Mouse (Mus musculus): ENCODE results near the gene Zbtb17. TPM values are rescaled to one million over a fixed set of nuclear protein-coding genes. Genes with fewer than 3 reads are reported as not detected.

Gene Zbtb17
- polyA plus RNA-seq, 1 experiment from 2014 or later = 29.5 TPM

DNA sequence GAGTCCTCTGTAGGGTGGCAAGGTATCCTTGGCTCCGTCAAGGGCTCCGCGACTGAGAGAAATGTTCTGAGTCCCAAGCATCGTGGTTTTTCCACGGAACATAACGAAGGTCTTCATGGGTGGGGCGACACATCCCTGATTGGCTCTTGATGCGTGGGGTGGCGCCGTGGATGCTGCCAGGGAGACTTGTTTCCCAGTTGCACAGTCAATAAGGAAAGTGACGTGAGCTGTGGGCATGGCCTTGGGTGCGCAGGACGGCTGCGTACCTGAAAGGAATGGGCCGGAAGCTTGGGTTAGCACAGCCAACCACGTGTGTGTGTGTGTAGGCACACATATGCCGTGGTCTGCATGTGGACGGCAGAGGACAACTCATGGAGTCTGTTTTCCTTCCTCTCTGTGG lies 11.3 kb upstream of the Zbtb17 start:
- no peak overlapping the region for H3K9ac ChIP-seq
- WGBS = 83% methylated on average over 18 of the region's 18 CpGs
- DNase-seq (ENCODE audit: low spot score) (no peak), ATAC-seq (ENCODE audit: low FRiP score) (no peak)
- no peak overlapping the region for H3K27ac ChIP-seq
- H3K9me3 ChIP-seq (ENCODE audit: control insufficient read depth, low read length) = no peaks in the 10 kb centered on the region
- H3K36me3 ChIP-seq (replicated peaks; ENCODE audit: control insufficient read depth, insufficient read depth) = no peaks in the 10 kb centered on the region
- H3K27me3 ChIP-seq (ENCODE audit: control insufficient read depth, insufficient read depth, low read length) = no peaks in the 10 kb centered on the region
- H3K4me3 ChIP-seq (replicated peaks; ENCODE audit: low read length) = no peak overlapping the region
- H3K4me2 ChIP-seq (replicated peaks) = no peak overlapping the region
- no peaks in the 10 kb centered on the region for H3K4me1 ChIP-seq (replicated peaks; ENCODE audit: control insufficient read depth, insufficient read depth, low read length)

DNA sequence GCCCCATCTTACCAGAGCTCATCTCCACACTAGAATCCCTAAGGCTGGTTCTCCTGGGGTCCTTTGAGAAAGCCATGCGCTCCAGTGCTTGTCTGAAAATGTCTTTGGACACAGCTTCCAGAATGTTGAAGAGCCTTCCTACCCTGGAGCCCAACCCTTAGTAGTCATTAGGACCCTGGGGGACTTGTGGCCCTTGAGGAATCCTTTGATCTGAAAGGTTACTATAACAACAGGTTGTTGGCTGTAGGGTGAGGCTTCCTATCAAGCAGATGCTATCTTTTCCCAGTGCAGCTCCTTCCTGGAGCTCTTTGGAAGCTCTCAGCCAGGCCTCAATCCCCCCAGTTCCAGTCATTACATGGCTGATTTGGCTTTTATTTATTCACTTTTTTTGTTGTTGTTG lies 8.5 kb upstream of the Zbtb17 start, which contains the start of gene Srarp:
Gene Srarp (minus strand): TSS at position 132 of the 400 bp plus-strand sequence.
- Histone ChIP-seq H3K9ac (no peak within 1 kb of the TSS), H3K4me3 (replicated peaks; ENCODE audit: low read length) (no peak within 1 kb of the TSS), H3K4me1 (replicated peaks; ENCODE audit: control insufficient read depth, insufficient read depth, low read length) (no peaks in the 10 kb centered on the region), H3K36me3 (replicated peaks; ENCODE audit: control insufficient read depth, insufficient read depth) (no peaks in the 10 kb centered on the region), H3K27me3 (ENCODE audit: control insufficient read depth, insufficient read depth, low read length) (no peaks in the 10 kb centered on the region), H3K27ac (no peak within 1 kb of the TSS), H3K4me2 (replicated peaks) (no peak within 1 kb of the TSS), H3K9me3 (ENCODE audit: control insufficient read depth, low read length) (no peaks in the 10 kb centered on the region)
- ATAC-seq (ENCODE audit: low FRiP score) (no peak), DNase-seq (ENCODE audit: low spot score) (no peak)
- 92% methylated on average over 1 of the region's 1 CpGs for WGBS

DNA sequence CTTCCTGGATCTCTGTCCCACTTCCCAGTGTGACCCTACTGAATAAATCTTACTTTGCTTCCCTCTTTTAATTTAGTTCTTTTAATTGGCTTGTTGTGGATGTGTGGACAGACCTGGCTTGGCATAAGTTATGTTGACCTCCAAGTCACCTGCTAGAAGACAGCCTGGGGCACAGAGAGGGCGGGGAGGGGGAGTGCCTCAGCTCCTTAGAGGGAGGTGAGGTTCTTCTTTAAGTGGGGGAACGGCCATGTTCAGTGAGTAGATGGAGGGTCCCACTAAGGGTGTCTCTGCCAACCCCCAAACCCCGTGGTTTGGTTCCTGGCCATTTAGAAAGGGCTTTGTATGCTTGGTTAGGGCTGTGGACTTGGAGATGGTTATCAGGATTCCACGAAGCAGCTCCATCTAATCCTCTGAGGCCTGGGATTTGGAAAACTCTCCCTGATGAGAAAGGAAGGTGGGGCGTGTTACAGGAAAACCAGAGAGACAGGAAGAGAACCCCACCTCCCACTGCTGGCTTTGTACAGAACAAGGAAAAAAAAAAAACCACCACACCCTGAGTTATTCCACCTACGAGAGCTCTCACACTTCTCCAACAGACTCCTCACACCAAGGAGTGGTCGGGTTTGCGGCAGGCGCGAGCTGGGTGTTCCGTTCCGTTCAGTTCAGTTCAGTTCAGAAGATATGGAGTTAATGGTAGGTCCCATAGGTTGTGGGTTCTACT lies 5.2 kb upstream of the Zbtb17 start:
- 85% methylated on average over 12 of the region's 12 CpGs for WGBS
- DNase-seq (ENCODE audit: low spot score) = no peak
- H3K27ac ChIP-seq = no peak overlapping the region
- no peaks in the 10 kb centered on the region for H3K36me3 ChIP-seq (replicated peaks; ENCODE audit: control insufficient read depth, insufficient read depth)
- no peak overlapping the region for H3K9ac ChIP-seq
- H3K4me1 ChIP-seq (replicated peaks; ENCODE audit: control insufficient read depth, insufficient read depth, low read length) = no peaks in the 10 kb centered on the region; the same call in 1 of the 2 replicates
- no peak overlapping the region for H3K4me2 ChIP-seq (replicated peaks)
- no peaks in the 10 kb centered on the region for H3K27me3 ChIP-seq (ENCODE audit: control insufficient read depth, insufficient read depth, low read length)
- no peak overlapping the region for H3K4me3 ChIP-seq (replicated peaks; ENCODE audit: low read length)
- no peaks in the 10 kb centered on the region for H3K9me3 ChIP-seq (ENCODE audit: control insufficient read depth, low read length)
- no peak for ATAC-seq (ENCODE audit: low FRiP score)

DNA sequence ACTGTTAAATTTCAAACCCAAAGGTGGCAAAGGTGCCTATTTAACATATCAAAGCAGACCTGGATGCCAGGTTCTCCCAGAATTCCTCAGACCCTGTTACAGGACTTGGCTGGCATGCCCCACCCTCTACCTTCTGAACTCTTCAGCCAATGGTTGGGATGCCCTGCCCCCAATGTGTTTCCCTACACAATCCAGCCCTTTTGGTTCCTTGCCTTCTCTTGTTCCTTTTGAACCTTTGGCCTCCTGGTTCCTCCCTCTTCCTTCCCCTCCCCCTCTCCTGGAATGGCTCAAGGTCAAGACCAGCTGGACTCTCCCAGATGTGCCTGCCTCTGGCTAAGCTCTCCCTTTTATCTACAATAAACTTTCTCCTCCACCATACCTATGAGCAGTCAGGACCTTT lies 3.6 kb upstream of the Zbtb17 start:
- Histone ChIP-seq H3K36me3 (replicated peaks; ENCODE audit: control insufficient read depth, insufficient read depth) (no peaks in the 10 kb centered on the region), H3K27me3 (ENCODE audit: control insufficient read depth, insufficient read depth, low read length) (no peaks in the 10 kb centered on the region), H3K9me3 (ENCODE audit: control insufficient read depth, low read length) (no peaks in the 10 kb centered on the region), H3K27ac (no peak overlapping the region), H3K4me2 (replicated peaks) (no peak overlapping the region), H3K4me1 (replicated peaks; ENCODE audit: control insufficient read depth, insufficient read depth, low read length) (peaks cover 6% of the 10 kb centered on the region), H3K9ac (no peak overlapping the region), H3K4me3 (replicated peaks; ENCODE audit: low read length) (no peak overlapping the region)
- ATAC-seq (ENCODE audit: low FRiP score) = no peak
- no peak for DNase-seq (ENCODE audit: low spot score)

DNA sequence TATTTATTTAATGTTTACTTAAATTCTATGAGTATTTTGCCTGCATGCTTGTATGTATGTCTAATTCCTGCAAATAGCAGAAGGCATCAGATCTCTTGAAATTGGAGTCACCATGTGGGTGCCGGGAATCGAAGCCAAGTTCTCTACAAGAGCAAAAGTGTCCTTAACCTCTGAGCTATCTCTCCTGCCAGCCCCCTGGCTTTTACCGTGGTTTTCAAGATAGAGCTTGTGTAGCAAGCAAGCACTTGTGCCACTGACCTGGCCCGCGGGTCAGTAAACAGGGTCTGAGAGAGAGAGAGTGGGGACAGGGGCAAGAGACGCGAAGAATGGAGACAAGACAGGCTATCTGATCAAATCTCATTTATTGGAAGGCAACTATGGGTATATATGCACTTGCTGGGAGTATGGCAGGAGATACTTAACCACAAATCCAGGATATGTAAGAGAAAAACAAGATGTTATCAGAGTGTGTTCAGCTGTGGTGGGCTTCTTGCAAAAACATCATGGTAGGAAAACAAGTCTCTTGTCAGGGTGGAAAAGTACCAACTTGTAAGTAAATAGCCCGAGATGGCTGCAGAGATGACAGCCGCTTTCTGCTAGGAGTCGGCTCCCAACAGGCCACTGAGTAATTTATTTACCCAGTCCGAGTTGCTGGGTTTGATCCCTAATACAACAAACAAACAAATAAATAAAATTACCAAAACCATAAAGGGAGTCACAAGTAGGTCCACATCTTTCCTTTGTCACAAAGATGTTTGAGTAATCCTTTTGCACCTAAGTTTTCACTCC lies 619 bp upstream of the Zbtb17 start:
- Histone ChIP-seq H3K4me2 (replicated peaks) (peak overlapping the region; percentile 59), H3K4me3 (replicated peaks; ENCODE audit: low read length) (peak overlapping the region; percentile 92), H3K9me3 (ENCODE audit: control insufficient read depth, low read length) (no peaks in the 10 kb centered on the region), H3K27me3 (ENCODE audit: control insufficient read depth, insufficient read depth, low read length) (no peaks in the 10 kb centered on the region), H3K36me3 (replicated peaks; ENCODE audit: control insufficient read depth, insufficient read depth) (peaks cover 20% of the 10 kb centered on the region), H3K4me1 (replicated peaks; ENCODE audit: control insufficient read depth, insufficient read depth, low read length) (peaks cover 7% of the 10 kb centered on the region), H3K9ac (peak overlapping the region; percentile 95), H3K27ac (no peak overlapping the region)
- DNase-seq (ENCODE audit: low spot score) (no peak), ATAC-seq (ENCODE audit: low FRiP score) (no peak)
- 52% methylated on average over 11 of the region's 11 CpGs for WGBS

DNA sequence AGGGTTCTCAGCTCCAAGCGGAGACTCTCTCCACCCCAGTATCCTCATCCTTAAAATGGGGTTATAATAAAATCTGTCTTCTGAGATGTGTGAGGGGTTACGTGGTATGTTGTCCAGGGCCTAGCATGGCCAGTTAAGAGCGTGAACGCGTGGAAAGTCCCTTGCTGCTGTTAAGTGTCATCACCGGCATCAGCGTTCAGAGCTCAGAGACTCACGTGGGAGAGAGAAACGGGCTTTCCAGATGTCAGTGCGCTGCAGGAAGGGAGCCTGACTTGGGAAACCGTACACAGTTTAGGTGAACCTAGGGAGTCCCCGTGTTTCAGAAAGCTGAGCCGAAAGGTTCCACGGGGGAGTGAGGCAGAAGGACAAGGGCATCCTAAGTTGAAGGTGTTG lies 870 bp downstream of the Zbtb17 start:
- Histone ChIP-seq H3K9me3 (ENCODE audit: control insufficient read depth, low read length) (no peaks in the 10 kb centered on the region), H3K4me1 (replicated peaks; ENCODE audit: control insufficient read depth, insufficient read depth, low read length) (peaks cover 7% of the 10 kb centered on the region), H3K4me2 (replicated peaks) (peak overlapping the region; percentile 61), H3K4me3 (replicated peaks; ENCODE audit: low read length) (peak overlapping the region; percentile 92), H3K36me3 (replicated peaks; ENCODE audit: control insufficient read depth, insufficient read depth) (peaks cover 31% of the 10 kb centered on the region), H3K27ac (peak overlapping the region; percentile 83), H3K9ac (peak overlapping the region; percentile 95), H3K27me3 (ENCODE audit: control insufficient read depth, insufficient read depth, low read length) (no peaks in the 10 kb centered on the region)
- WGBS = 15% methylated on average over 14 of the region's 14 CpGs
- DNase-seq (ENCODE audit: low spot score) (no peak), ATAC-seq (ENCODE audit: low FRiP score) (no peak)

DNA sequence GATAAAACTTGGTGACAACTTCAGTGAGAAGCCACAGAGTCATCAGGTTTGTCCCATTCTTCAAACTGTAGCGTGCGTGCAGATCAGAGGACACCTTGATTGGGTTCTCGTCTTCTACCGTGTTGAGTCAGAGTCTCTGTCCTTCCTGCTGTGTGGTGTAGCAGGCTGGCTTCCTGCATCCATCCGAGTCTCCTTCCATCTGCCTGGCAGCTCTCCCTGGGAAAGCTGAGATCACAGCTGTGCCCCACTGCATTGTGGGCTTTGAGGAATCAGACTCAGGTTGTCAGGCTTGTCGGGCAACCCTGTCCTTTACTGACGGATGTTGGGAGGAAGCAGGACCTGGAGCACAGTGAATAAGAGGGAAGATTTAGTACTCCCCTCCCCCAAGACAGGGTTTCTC lies 1.8 kb downstream of the Zbtb17 start:
- Histone ChIP-seq H3K9me3 (ENCODE audit: control insufficient read depth, low read length) (no peaks in the 10 kb centered on the region), H3K27me3 (ENCODE audit: control insufficient read depth, insufficient read depth, low read length) (no peaks in the 10 kb centered on the region), H3K4me3 (replicated peaks; ENCODE audit: low read length) (no peak overlapping the region), H3K9ac (no peak overlapping the region), H3K4me1 (replicated peaks; ENCODE audit: control insufficient read depth, insufficient read depth, low read length) (peaks cover 7% of the 10 kb centered on the region), H3K27ac (no peak overlapping the region), H3K36me3 (replicated peaks; ENCODE audit: control insufficient read depth, insufficient read depth) (peaks cover 31% of the 10 kb centered on the region), H3K4me2 (replicated peaks) (no peak overlapping the region; the same call in 1 of the 2 replicates)
- DNase-seq (ENCODE audit: low spot score) (no peak), ATAC-seq (ENCODE audit: low FRiP score) (no peak)
- 80% methylated on average over 7 of the region's 7 CpGs for WGBS

DNA sequence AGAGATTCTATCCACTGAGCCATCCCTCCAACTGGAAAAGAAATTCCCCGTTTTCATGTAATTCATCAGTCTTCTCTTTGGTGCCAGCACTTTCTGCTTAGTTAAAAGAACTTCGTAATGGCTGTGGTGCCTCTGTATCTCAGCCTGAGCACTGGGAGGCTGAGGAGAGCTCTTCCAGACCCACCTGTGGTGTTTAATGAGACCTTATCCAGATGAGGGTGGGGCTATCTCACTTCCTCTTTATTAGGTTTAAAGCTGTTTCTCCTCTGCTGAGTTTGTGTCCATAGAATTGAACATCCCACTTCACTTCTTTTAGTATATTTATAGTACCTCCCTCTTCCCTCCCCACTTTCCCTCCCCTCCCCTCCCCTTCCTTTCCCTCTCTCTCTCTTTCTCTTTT lies 6.8 kb downstream of the Zbtb17 start:
- ATAC-seq (ENCODE audit: low FRiP score) (no peak), DNase-seq (ENCODE audit: low spot score) (no peak)
- no peak overlapping the region for H3K4me3 ChIP-seq (replicated peaks; ENCODE audit: low read length)
- no peaks in the 10 kb centered on the region for H3K27me3 ChIP-seq (ENCODE audit: control insufficient read depth, insufficient read depth, low read length)
- H3K9me3 ChIP-seq (ENCODE audit: control insufficient read depth, low read length) = no peaks in the 10 kb centered on the region
- peaks cover 60% of the 10 kb centered on the region for H3K36me3 ChIP-seq (replicated peaks; ENCODE audit: control insufficient read depth, insufficient read depth)
- H3K4me2 ChIP-seq (replicated peaks) = no peak overlapping the region
- no peak overlapping the region for H3K9ac ChIP-seq
- H3K27ac ChIP-seq = no peak overlapping the region
- 91% methylated on average over 2 of the region's 2 CpGs for WGBS
- no peaks in the 10 kb centered on the region for H3K4me1 ChIP-seq (replicated peaks; ENCODE audit: control insufficient read depth, insufficient read depth, low read length)

DNA sequence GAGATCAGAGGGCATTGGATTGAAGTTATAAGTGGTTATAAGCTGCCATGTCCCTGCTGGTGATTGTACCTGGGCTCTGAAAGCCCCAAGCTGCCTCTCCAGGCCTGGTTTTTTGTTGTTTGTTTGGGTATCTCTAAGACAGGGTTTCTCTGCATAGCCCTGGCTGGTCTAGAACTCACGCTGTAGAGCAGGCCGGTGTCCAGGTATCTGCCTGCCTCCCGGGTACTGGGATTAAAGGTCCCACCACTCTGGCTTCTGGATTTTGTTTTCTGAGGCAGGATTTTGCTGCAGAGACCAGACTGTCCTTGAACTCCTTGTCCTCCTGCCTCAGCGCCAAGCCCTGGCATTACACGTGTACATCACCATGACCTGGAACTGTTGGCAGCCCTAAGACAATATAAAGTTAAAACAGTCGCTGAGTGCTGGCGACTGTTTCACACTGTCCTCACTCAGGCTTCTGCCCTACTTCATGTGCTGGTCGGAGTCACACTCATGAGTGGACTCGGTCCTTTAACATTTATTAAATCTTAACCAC lies 7.5 kb downstream of the Zbtb17 start:
- WGBS = 94% methylated on average over 9 of the region's 9 CpGs
- Histone ChIP-seq H3K4me2 (replicated peaks) (no peak overlapping the region), H3K27me3 (ENCODE audit: control insufficient read depth, insufficient read depth, low read length) (no peaks in the 10 kb centered on the region), H3K36me3 (replicated peaks; ENCODE audit: control insufficient read depth, insufficient read depth) (peaks cover 59% of the 10 kb centered on the region), H3K4me3 (replicated peaks; ENCODE audit: low read length) (no peak overlapping the region), H3K4me1 (replicated peaks; ENCODE audit: control insufficient read depth, insufficient read depth, low read length) (no peaks in the 10 kb centered on the region), H3K27ac (no peak overlapping the region), H3K9me3 (ENCODE audit: control insufficient read depth, low read length) (no peaks in the 10 kb centered on the region), H3K9ac (no peak overlapping the region)
- no peak for ATAC-seq (ENCODE audit: low FRiP score)
- DNase-seq (ENCODE audit: low spot score) = no peak
